Mouse (Mus musculus) limb, embryonic 10.5 days (tissue): ENCODE measurements at regions not wholly inside any gene's neighbourhood (a gene's known extent, or its start where the extent isn't known, plus 50 kb on each side); places are given as distances from the start of the nearest gene placed in this dataset.
A peak's percentile ranks its signal among the peaks of the same experiment; 100 is the strongest.

Source experiments
- DNase-seq: peaks from one replicate; pipeline ENCODE4 v3.0.0-alpha.2; 2017; ENCODE audit warnings: low spot score
- H3K27ac ChIP-seq: fragments of 300-500 bp; sonication (generic); 2 replicates; pipeline ENCODE4 v1.5.1; 2016; ENCODE audit warnings: mild to moderate bottlenecking
- H3K27me3 ChIP-seq: fragments of 300-500 bp; sonication (generic); 2 replicates; pipeline ENCODE4 v1.6.1; 2016; ENCODE audit warnings: low read depth, mild to moderate bottlenecking; ENCODE audit not compliant: poor library complexity, severe bottlenecking
- H3K36me3 ChIP-seq: fragments of 300-500 bp; sonication (generic); 2 replicates; pipeline ENCODE4 v1.6.1; 2016; ENCODE audit warnings: mild to moderate bottlenecking, moderate library complexity
- H3K4me1 ChIP-seq: fragments of 300-500 bp; sonication (generic); 2 replicates; pipeline ENCODE4 v1.6.1; 2016
- H3K4me3 ChIP-seq: fragments of 300-500 bp; sonication (generic); 2 replicates; pipeline ENCODE4 v1.5.1; 2016; ENCODE audit warnings: mild to moderate bottlenecking, moderate library complexity
- H3K9me3 ChIP-seq: fragments of 300-500 bp; sonication (generic); replicated peaks from 2 replicates; pipeline ENCODE4 v1.6.1; 2016; ENCODE audit warnings: mild to moderate bottlenecking
- WGBS: fragments of 180-500 bp; shearing (Covaris S2); methylation state at CpG from one replicate; pipeline ENCODE4 v1.1.7; 2016; 5-methylcytosine and 5-hydroxymethylcytosine counted together

GRCm38 (mm10) chr11:8377301-8377700 is 287.0 kb downstream of the Tns3 start:
- DNase-seq, result no peak
- Histone ChIP-seq H3K27ac (no peak overlapping the region), H3K4me1 (no peaks in the 10 kb centered on the region), H3K36me3 (no peaks in the 10 kb centered on the region), H3K9me3 (no peaks in the 10 kb centered on the region), H3K27me3 (no peaks in the 10 kb centered on the region), H3K4me3 (no peak overlapping the region)
- WGBS, result 91% methylated on average over 4 of the region's 4 CpGs

GRCm38 (mm10) chr11:8365545-8365944 is 298.8 kb downstream of the Tns3 start:
- H3K4me1 ChIP-seq, result no peaks in the 10 kb centered on the region
- WGBS, result 85% methylated on average over 1 of the region's 1 CpGs
- H3K36me3 ChIP-seq, result no peaks in the 10 kb centered on the region
- H3K4me3 ChIP-seq, result no peak overlapping the region
- no peak overlapping the region for H3K27ac ChIP-seq
- H3K9me3 ChIP-seq, result no peaks in the 10 kb centered on the region
- DNase-seq, result no peak
- H3K27me3 ChIP-seq, result no peaks in the 10 kb centered on the region

- Histone ChIP-seq H3K4me3 (no peak overlapping the region), H3K27ac (no peak overlapping the region), H3K4me1 (no peaks in the 10 kb centered on the region), H3K9me3 (no peaks in the 10 kb centered on the region), H3K36me3 (no peaks in the 10 kb centered on the region), H3K27me3 (no peaks in the 10 kb centered on the region)
- 75% methylated on average over 9 of the region's 9 CpGs for WGBS
- DNase-seq, result no peak
Observed at GRCm38 (mm10) chr11:8364703-8365433, 299.5 kb downstream of the Tns3 start.

- Histone ChIP-seq H3K4me3 (no peak overlapping the region), H3K27me3 (no peaks in the 10 kb centered on the region), H3K9me3 (no peaks in the 10 kb centered on the region), H3K4me1 (no peaks in the 10 kb centered on the region), H3K27ac (no peak overlapping the region), H3K36me3 (no peaks in the 10 kb centered on the region)
- no peak for DNase-seq
- 93% methylated on average over 14 of the region's 14 CpGs for WGBS
Observed at GRCm38 (mm10) chr11:8344938-8345337, 319.4 kb downstream of the Tns3 start.

GRCm38 (mm10) chr11:8302347-8303188 is 361.8 kb downstream of the Tns3 start:
- Histone ChIP-seq H3K27me3 (no peaks in the 10 kb centered on the region), H3K27ac (0 out of 2 replicates have a peak overlapping the region, but pooled peaks have one; percentile 8), H3K4me1 (peaks cover 11% of the 10 kb centered on the region), H3K36me3 (no peaks in the 10 kb centered on the region), H3K4me3 (no peak overlapping the region), H3K9me3 (no peaks in the 10 kb centered on the region)
- WGBS, result 45% methylated on average over 14 of the region's 14 CpGs
- peak; percentile 45 for DNase-seq

- 87% methylated on average over 5 of the region's 5 CpGs for WGBS
- no peak for DNase-seq
- Histone ChIP-seq H3K4me3 (no peak overlapping the region), H3K27ac (no peak overlapping the region), H3K4me1 (peaks cover 12% of the 10 kb centered on the region), H3K36me3 (no peaks in the 10 kb centered on the region), H3K9me3 (no peaks in the 10 kb centered on the region), H3K27me3 (no peaks in the 10 kb centered on the region)
Observed at GRCm38 (mm10) chr11:8297462-8297861, 366.9 kb downstream of the Tns3 start.

GRCm38 (mm10) chr11:8293322-8294014 is 370.9 kb downstream of the Tns3 start:
- H3K9me3 ChIP-seq, result no peaks in the 10 kb centered on the region
- DNase-seq, result no peak
- 0 out of 2 replicates have a peak, but pooled peaks cover 4% of the 10 kb centered on the region for H3K4me1 ChIP-seq
- no peaks in the 10 kb centered on the region for H3K27me3 ChIP-seq
- WGBS, result 75% methylated on average over 6 of the region's 6 CpGs
- H3K4me3 ChIP-seq, result no peak overlapping the region
- H3K27ac ChIP-seq, result no peak overlapping the region
- H3K36me3 ChIP-seq, result no peaks in the 10 kb centered on the region

GRCm38 (mm10) chr11:8285271-8285670 is 379.1 kb downstream of the Tns3 start:
- Histone ChIP-seq H3K4me1 (no peaks in the 10 kb centered on the region), H3K27me3 (no peaks in the 10 kb centered on the region), H3K9me3 (no peaks in the 10 kb centered on the region), H3K4me3 (no peak overlapping the region), H3K36me3 (no peaks in the 10 kb centered on the region), H3K27ac (no peak overlapping the region)
- no peak for DNase-seq
- WGBS, result 90% methylated on average over 1 of the region's 1 CpGs

GRCm38 (mm10) chr11:8275203-8275602 is 389.1 kb downstream of the Tns3 start:
- no peak for DNase-seq
- H3K27ac ChIP-seq, result no peak overlapping the region

GRCm38 (mm10) chr11:8269171-8269570 is 395.2 kb downstream of the Tns3 start:
- WGBS, result 81% methylated on average over 2 of the region's 2 CpGs

More at GRCm38 (mm10) chr11:8275203-8275602, 389.1 kb downstream of the Tns3 start:
- Histone ChIP-seq H3K4me1 (no peaks in the 10 kb centered on the region), H3K27me3 (no peaks in the 10 kb centered on the region), H3K9me3 (no peaks in the 10 kb centered on the region), H3K36me3 (no peaks in the 10 kb centered on the region), H3K4me3 (no peak overlapping the region)
- 77% methylated on average over 4 of the region's 4 CpGs for WGBS

GRCm38 (mm10) chr11:8254036-8254435 is 410.3 kb downstream of the Tns3 start:
- no peak for DNase-seq
- H3K27ac ChIP-seq, result no peak overlapping the region
- H3K4me3 ChIP-seq, result no peak overlapping the region
- H3K4me1 ChIP-seq, result peaks cover 9% of the 10 kb centered on the region
- no peaks in the 10 kb centered on the region for H3K9me3 ChIP-seq
- no peaks in the 10 kb centered on the region for H3K36me3 ChIP-seq
- WGBS, result 78% methylated on average over 2 of the region's 2 CpGs
- no peaks in the 10 kb centered on the region for H3K27me3 ChIP-seq

More at GRCm38 (mm10) chr11:8269171-8269570, 395.2 kb downstream of the Tns3 start:
- H3K4me1 ChIP-seq, result no peaks in the 10 kb centered on the region
- H3K27ac ChIP-seq, result no peak overlapping the region
- no peaks in the 10 kb centered on the region for H3K9me3 ChIP-seq
- H3K4me3 ChIP-seq, result no peak overlapping the region
- H3K36me3 ChIP-seq, result no peaks in the 10 kb centered on the region
- no peak for DNase-seq
- H3K27me3 ChIP-seq, result no peaks in the 10 kb centered on the region

- DNase-seq, result no peak
Observed at GRCm38 (mm10) chr11:8251360-8251759, 413.0 kb downstream of the Tns3 start.

GRCm38 (mm10) chr11:8249468-8249867 is 414.9 kb downstream of the Tns3 start:
- Histone ChIP-seq H3K27ac (peak overlapping the region; percentile 25; the same call in 1 of the 2 replicates), H3K4me1 (peaks cover 20% of the 10 kb centered on the region), H3K27me3 (no peaks in the 10 kb centered on the region), H3K9me3 (no peaks in the 10 kb centered on the region), H3K4me3 (no peak overlapping the region), H3K36me3 (no peaks in the 10 kb centered on the region)
- peak; percentile 45 for DNase-seq
- 27% methylated on average over 8 of the region's 8 CpGs for WGBS

More at GRCm38 (mm10) chr11:8251360-8251759, 413.0 kb downstream of the Tns3 start:
- WGBS, result 87% methylated on average over 2 of the region's 2 CpGs
- Histone ChIP-seq H3K9me3 (no peaks in the 10 kb centered on the region), H3K27me3 (no peaks in the 10 kb centered on the region), H3K36me3 (no peaks in the 10 kb centered on the region), H3K4me1 (peaks cover 20% of the 10 kb centered on the region), H3K4me3 (no peak overlapping the region), H3K27ac (no peak overlapping the region)
